Mouse (Mus musculus) natural killer cell, adult 2 months (primary cell): ENCODE measurements around the gene Prpf19.

Source experiments
- DNase-seq, 2 experiments: peaks; one replicate each; pipeline ENCODE4 v3.0.0; 2022; ENCODE audit warnings: low spot score in 2 of 2

The Prpf19 gene

GRCm38 (mm10) chr19:10895016-10895528 lies at the start of gene Prpf19:
Gene Prpf19, plus strand, starts transcription at chr19:10895231.
- DNase-seq, result peak; percentile 96

GRCm38 (mm10) chr19:10845454-10845853 lies 49.6 kb upstream of the Prpf19 start:
- peak in 1 of 2 experiments; percentile 44 for DNase-seq

GRCm38 (mm10) chr19:10846150-10846549 lies 48.9 kb upstream of the Prpf19 start:
- no peak for DNase-seq

GRCm38 (mm10) chr19:10847311-10848087 lies 47.5 kb upstream of the Prpf19 start:
- DNase-seq, result no peak

GRCm38 (mm10) chr19:10855422-10855821 lies 39.6 kb upstream of the Prpf19 start:
- no peak for DNase-seq

GRCm38 (mm10) chr19:10856520-10856919 lies 38.5 kb upstream of the Prpf19 start:
- no peak for DNase-seq

GRCm38 (mm10) chr19:10860072-10860497 lies 34.9 kb upstream of the Prpf19 start:
- DNase-seq, result no peak

GRCm38 (mm10) chr19:10866351-10866750 lies 28.7 kb upstream of the Prpf19 start:
- no peak for DNase-seq

GRCm38 (mm10) chr19:10867946-10868622 lies 26.9 kb upstream of the Prpf19 start:
- DNase-seq, result no peak

- no peak for DNase-seq
Observed at GRCm38 (mm10) chr19:10868623-10869141, 26.3 kb upstream of the Prpf19 start.

GRCm38 (mm10) chr19:10869241-10869885 lies 25.7 kb upstream of the Prpf19 start:
- no peak for DNase-seq

GRCm38 (mm10) chr19:10869886-10870527 lies 25.0 kb upstream of the Prpf19 start, which contains the start of gene Tmem132a:
Gene Tmem132a, minus strand, starts transcription at chr19:10869940.
- no peak for DNase-seq

GRCm38 (mm10) chr19:10870676-10871075 lies 24.4 kb upstream of the Prpf19 start:
- DNase-seq, result no peak

- DNase-seq, result no peak
Observed at GRCm38 (mm10) chr19:10871328-10871961, 23.6 kb upstream of the Prpf19 start.

- no peak for DNase-seq
Observed at GRCm38 (mm10) chr19:10878201-10878837, 16.7 kb upstream of the Prpf19 start.

- DNase-seq, result peak; percentile 53 to 82
Observed at GRCm38 (mm10) chr19:10880085-10880974, 14.7 kb upstream of the Prpf19 start.

GRCm38 (mm10) chr19:10880975-10881425 lies 14.0 kb upstream of the Prpf19 start:
- peak in 1 of 2 experiments; percentile 3 for DNase-seq

GRCm38 (mm10) chr19:10881426-10882154 lies 13.4 kb upstream of the Prpf19 start, which contains the start of gene Tmem109:
Gene Tmem109, minus strand, starts transcription at chr19:10882001.
- DNase-seq, result peak; percentile 81 to 85

- no peak for DNase-seq
Observed at GRCm38 (mm10) chr19:10892201-10892600, 2.8 kb upstream of the Prpf19 start.
